Mouse (Mus musculus): ENCODE results near the gene Lsm11.
A peak's percentile ranks its signal among the peaks of the same experiment; 100 is the strongest.
"Not testable (repeated sequence)": the region's sequence is repeated elsewhere in the genome, so short reads cannot be mapped to it uniquely, and the experiment has no call there.

The Lsm11 gene

GRCm38 (mm10) chr11:45883270-45883931 is 61.3 kb downstream of the Lsm11 start:
- DNase-seq (ENCODE audit: low spot score), result peak; percentile 49

GRCm38 (mm10) chr11:45881683-45882068 is 63.1 kb downstream of the Lsm11 start:
- DNase-seq (ENCODE audit: low spot score), result no peak

GRCm38 (mm10) chr11:45881026-45881682 is 63.6 kb downstream of the Lsm11 start:
- peak; percentile 61 for DNase-seq (ENCODE audit: low spot score)

GRCm38 (mm10) chr11:45879366-45879765 is 65.4 kb downstream of the Lsm11 start:
- not testable (repeated sequence) for DNase-seq (ENCODE audit: low spot score)
